Mouse (Mus musculus) liver, embryonic 14 days (tissue): ENCODE data around the gene Kif21a. TPM values are rescaled to one million over a fixed set of nuclear protein-coding genes. Genes with fewer than 3 reads are reported as not detected.

Source experiments
- polyA plus RNA-seq: library from polyadenylated mRNA; depleted of rRNA; stranded (reverse); fragments of >200 nt; gene quantifications from 2 replicates; pipeline ENCODE4 v1.2.3, GENCODE M21; 2012; rRNA removed

Kif21a gene
- 3.0 and 3.2 TPM in 2 replicates for polyA plus RNA-seq

DNA sequence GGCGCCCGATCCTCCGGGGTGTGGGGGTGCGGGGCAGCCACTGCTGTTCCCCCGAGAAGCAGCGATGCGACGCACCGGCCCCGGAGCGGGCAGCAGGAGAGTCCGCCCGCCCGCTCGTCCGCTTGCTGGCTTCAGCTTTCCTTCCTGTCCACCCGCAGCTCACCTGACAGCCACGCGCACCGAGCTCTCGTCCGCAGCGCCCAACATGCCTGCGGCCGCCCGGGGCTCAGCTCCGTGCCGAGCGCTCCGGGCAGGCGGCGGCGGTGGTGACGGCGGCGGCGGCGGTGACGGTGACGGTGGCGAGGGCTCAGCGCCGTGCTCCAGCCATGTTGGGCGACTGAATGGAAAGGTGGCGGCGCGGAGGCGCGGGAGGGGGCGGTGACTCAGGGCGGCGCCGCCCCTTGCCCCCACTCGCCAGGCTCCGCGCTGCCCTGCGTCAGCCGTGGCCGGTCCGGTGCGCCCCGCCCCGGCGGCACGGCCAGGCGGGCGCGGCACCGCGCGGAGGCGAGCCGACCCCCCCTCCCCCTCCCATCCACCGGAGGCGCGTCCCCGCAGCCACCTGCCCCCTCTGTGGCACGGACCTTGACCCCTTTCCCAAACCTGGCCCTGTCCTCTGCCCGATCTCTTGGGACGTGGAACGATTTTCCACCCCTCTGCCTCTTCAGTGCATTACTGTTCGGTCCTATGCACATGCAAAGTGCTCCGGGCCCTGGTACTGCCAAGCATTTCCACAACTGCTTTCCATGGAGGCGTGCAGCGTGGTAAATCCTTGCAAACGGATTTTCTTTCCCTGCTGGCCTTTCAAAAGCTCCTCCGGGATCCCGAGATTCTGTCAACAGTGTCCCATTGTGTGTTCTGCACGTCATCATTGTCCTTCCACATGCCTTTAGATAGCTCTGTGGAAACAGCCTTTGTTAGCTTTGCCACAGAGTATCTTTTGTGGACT, at the start of gene Kif21a:
TSS of gene Kif21a (minus strand) at position 453 of the 946 bp plus-strand sequence.

Other genes starting within 250 kb of the Kif21a start
- gene Abcd2, start 141.9 kb upstream of the Kif21a start, polyA plus RNA-seq, result 1.00 and 1.4 TPM in 2 replicates
- 0.02 TPM in 2 replicates for gene CN725425, start 149.5 kb upstream of the Kif21a start, polyA plus RNA-seq